Mouse (Mus musculus) bone marrow, adult 2 months (tissue): Measurements from ENCODE around the gene Pgghg. TPM values are rescaled to one million over a fixed set of nuclear protein-coding genes. Genes with fewer than 3 reads are reported as not detected.
A peak's percentile ranks its signal among the peaks of the same experiment; 100 is the strongest.

ENCODE experiments used
- H3K27ac ChIP-seq: fragments of 200-500 bp; 2 replicates; pipeline ENCODE4 v1.5.1; 2012; ENCODE audit warnings: low read depth, mild to moderate bottlenecking, control low read depth, inconsistent platforms, low read length; ENCODE audit not compliant: control insufficient read depth, poor library complexity, insufficient read depth
- H3K4me1 ChIP-seq: fragments of 200-500 bp; 2 replicates; pipeline ENCODE4 v1.6.1; 2011; ENCODE audit warnings: low read length; ENCODE audit not compliant: control insufficient read depth, insufficient read depth
- H3K4me3 ChIP-seq: fragments of 200-500 bp; replicated peaks from 2 replicates; pipeline ENCODE3; 2011; ENCODE audit warnings: mild to moderate bottlenecking, low read depth, low read length, control low read depth; ENCODE audit not compliant: control insufficient read depth
- CTCF ChIP-seq: fragments of 200-500 bp; IDR thresholded peaks from 2 replicates; pipeline ENCODE4 v1.5.1; 2011; ENCODE audit warnings: low read length, control low read depth; ENCODE audit not compliant: control insufficient read depth, insufficient read depth
- POLR2A ChIP-seq: fragments of 200-500 bp; IDR thresholded peaks from 2 replicates; pipeline ENCODE4 v1.6.1; 2011; ENCODE audit warnings: low read depth, mild to moderate bottlenecking, control low read depth, low read length, borderline replicate concordance; ENCODE audit not compliant: control insufficient read depth
- WGBS: fragments of 180-500 bp; shearing (Covaris S2); methylation state at CpG from one replicate; pipeline ENCODE4 v1.1.7; 2018; 5-methylcytosine and 5-hydroxymethylcytosine counted together
- polyA plus RNA-seq: library from polyadenylated mRNA; stranded (reverse); fragments of >200 nt; gene quantifications from 2 replicates; pipeline ENCODE4 v1.2.4, GENCODE M21; 2011; ENCODE audit warnings: low replicate concordance; ENCODE audit not compliant: missing spikeins, insufficient read depth, insufficient read length

Gene Pgghg
- polyA plus RNA-seq, 1 experiment, result 13.3 TPM

DNA sequence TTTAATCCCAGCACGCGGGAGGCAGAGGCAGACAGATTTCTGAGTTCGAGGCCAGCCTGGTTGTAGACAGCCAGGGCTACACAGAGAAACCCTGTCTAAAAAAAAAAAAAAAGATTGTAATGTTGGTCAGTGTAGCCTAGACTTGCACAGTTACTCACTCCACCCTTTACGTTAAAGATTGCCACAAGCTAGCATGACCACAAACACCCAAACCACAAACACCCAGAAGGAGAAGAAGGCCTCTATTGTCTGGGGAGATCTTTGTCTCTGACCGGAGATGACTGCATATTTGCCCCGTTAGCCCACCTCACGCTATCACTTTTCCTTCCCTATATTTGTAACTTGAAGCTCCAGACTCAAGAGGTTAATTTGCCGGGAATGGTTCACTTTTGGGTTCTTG lies 40.5 kb downstream of the Pgghg start:
- Histone ChIP-seq H3K4me3 (no peak overlapping the region), H3K4me1 (peaks cover 6% of the 10 kb centered on the region), H3K27ac (peak overlapping the region; percentile 34)
- TF ChIP-seq CTCF, result no peak
- TF ChIP-seq POLR2A, result no peak
- 16% methylated on average over 8 of the region's 8 CpGs for WGBS

GRCm38 (mm10) chr7:140982971-140983370 lies 41.8 kb downstream of the Pgghg start:
- peaks cover 6% of the 10 kb centered on the region for H3K4me1 ChIP-seq

DNA sequence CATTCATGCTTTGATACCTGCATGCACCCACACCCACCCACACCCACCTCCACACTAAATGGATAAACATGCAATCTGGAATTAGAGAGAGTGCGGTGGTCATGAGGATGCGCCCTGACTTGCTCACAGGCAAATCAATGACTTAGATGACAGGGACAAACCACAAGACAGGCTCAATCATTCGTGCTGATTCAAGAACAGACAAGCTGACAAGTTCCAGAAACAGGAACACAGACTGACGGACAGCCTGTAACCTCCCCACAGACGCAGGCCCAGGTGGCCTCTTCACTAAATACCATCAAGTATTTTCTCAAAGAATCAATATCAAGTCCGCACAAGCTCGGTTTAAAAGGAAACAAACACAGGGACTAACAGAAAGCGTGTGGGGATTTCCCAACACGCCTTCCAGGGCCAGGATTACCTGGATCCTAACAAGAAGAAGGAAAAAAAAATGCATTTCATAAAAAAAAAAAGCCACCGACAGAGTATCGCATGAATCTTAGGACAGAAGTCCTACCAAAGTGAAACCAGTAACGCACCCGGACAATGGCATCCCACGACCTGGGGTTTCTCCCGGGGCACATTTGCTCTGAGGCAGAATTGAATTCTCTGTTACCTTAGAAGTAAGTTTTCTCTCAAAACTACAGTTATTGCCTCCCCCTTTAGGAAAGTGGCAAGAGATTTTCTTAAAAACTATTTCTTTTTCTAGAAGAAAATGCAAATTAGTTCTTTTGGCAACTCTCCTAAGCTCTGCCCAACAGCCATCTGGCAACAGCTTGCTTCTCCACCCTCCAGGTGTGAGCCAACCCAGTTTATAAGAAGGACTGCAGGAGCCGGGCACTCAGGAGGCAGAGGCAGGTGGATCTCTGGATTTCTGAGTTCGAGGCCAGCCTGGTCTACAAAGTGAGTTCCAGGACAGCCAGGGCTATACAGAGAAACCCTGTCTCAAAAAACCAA lies 46.3 kb downstream of the Pgghg start:
- 40% methylated on average over 17 of the region's 17 CpGs for WGBS
- Histone ChIP-seq H3K4me3 (no peak overlapping the region), H3K27ac (no peak overlapping the region), H3K4me1 (peaks cover 7% of the 10 kb centered on the region)
- TF ChIP-seq CTCF (no peak), POLR2A (no peak)

More at GRCm38 (mm10) chr7:140982971-140983370, 41.8 kb downstream of the Pgghg start:
- Histone ChIP-seq H3K4me3 (no peak overlapping the region), H3K27ac (no peak overlapping the region)
- no peak for TF ChIP-seq POLR2A
- TF ChIP-seq CTCF, result no peak
- 65% methylated on average over 7 of the region's 7 CpGs for WGBS

DNA sequence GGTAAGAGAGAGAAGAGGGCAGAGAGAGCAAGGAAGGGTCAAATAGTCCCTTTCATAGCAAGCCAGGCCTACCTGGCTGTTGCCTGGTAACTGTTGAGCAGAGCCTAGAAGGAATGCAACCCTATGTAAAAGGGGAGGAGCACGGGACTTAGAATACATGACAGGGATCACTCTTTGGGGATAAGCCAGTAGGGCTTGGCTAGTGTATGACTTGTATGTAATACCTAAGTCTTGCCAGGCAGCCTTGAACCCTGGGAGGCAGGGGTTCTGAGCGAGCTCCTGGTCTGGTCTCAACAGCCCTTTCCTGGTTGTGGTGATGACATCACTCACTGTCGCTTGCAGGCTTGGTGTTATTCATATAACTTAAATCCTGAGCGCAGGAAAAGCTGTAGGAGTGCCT lies 47.8 kb downstream of the Pgghg start:
- 64% methylated on average over 4 of the region's 4 CpGs for WGBS
- Histone ChIP-seq H3K4me1 (peaks cover 6% of the 10 kb centered on the region), H3K27ac (no peak overlapping the region), H3K4me3 (no peak overlapping the region)
- TF ChIP-seq CTCF (no peak), POLR2A (no peak)

DNA sequence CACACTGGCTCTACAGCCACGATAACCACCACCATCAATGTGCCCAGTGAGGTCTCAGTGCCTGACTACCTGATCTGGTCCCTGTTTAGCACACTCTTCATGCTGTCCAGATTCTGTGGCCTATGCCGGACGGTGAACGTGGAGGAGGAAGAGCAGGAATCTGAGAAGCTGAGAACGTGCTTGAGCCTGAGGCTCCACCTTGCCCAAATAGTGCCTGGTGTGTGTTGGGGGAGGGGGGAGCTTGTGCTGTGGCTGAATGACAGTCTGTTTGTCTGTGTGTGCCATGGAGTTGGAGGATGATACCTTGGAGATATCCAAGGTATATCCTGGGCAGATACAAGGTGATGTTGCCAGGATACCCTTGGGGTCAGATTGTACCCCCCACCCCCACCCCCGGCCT lies 49.0 kb downstream of the Pgghg start:
- Histone ChIP-seq H3K27ac (peak overlapping the region; percentile 53; the same call in 1 of the 2 replicates), H3K4me1 (peaks cover 6% of the 10 kb centered on the region), H3K4me3 (no peak overlapping the region)
- 16% methylated on average over 6 of the region's 6 CpGs for whole genome bisulfite sequencing
- no peak for TF ChIP-seq CTCF
- no peak for TF ChIP-seq POLR2A

GRCm38 (mm10) chr7:140990622-140991021 lies 49.4 kb downstream of the Pgghg start:
- TF ChIP-seq POLR2A (no peak), CTCF (no peak)
- Histone ChIP-seq H3K4me3 (no peak overlapping the region), H3K27ac (peak overlapping the region; percentile 53; the same call in 1 of the 2 replicates), H3K4me1 (peaks cover 6% of the 10 kb centered on the region)
- WGBS, result 12% methylated on average over 5 of the region's 5 CpGs

GRCm38 (mm10) chr7:140991117-140991689 lies 50.0 kb downstream of the Pgghg start:
- peak; percentile 46; the same call in 1 of the 2 replicates for TF ChIP-seq CTCF
- no peak for TF ChIP-seq POLR2A
- H3K27ac ChIP-seq, result peak overlapping the region; percentile 53; the same call in 1 of the 2 replicates
- H3K4me1 ChIP-seq, result peaks cover 6% of the 10 kb centered on the region
- H3K4me3 ChIP-seq, result no peak overlapping the region
- WGBS, result 25% methylated on average over 14 of the region's 14 CpGs

Other genes starting within 250 kb of the Pgghg start
- gene Olfr541, start 244.1 kb upstream of the Pgghg start, polyA plus RNA-seq, result not detected in 2 replicates
- gene Cyp2e1, start 177.7 kb upstream of the Pgghg start, polyA plus RNA-seq, result 3.9 and 21.1 TPM in 2 replicates
- gene Syce1, start 153.5 kb upstream of the Pgghg start, polyA plus RNA-seq, result not detected in 2 replicates
- 0.25 and 0.40 TPM in 2 replicates for gene Zfp941, start 119.2 kb upstream of the Pgghg start, polyA plus RNA-seq
- 3.3 TPM in 1 of 2 replicates, not detected in the other for gene Urah, start 106.4 kb upstream of the Pgghg start, polyA plus RNA-seq
- gene Scgb1c1, start 95.8 kb upstream of the Pgghg start, polyA plus RNA-seq, result not detected in 2 replicates
- not detected in 2 replicates for gene Odf3, start 93.6 kb upstream of the Pgghg start, polyA plus RNA-seq
- gene Gm45785, start 85.1 kb upstream of the Pgghg start, polyA plus RNA-seq, result not detected in 2 replicates
- gene Ric8a, start 84.4 kb upstream of the Pgghg start, polyA plus RNA-seq, result 26.4 and 53.0 TPM in 2 replicates
- 11.7 and 18.1 TPM in 2 replicates for gene Bet1l, start 83.8 kb upstream of the Pgghg start, polyA plus RNA-seq
- 239 and 252 TPM in 2 replicates for gene Psmd13, start 59.4 kb upstream of the Pgghg start, polyA plus RNA-seq
- gene Sirt3, start 59.1 kb upstream of the Pgghg start, polyA plus RNA-seq, result 13.1 and 27.0 TPM in 2 replicates
- gene Cox8b, start 40.9 kb upstream of the Pgghg start, polyA plus RNA-seq, result not detected in 2 replicates
- gene Nlrp6, start 20.5 kb upstream of the Pgghg start, polyA plus RNA-seq, result 1.9 and 3.1 TPM in 2 replicates
- gene Ifitm5, start 8.9 kb downstream of the Pgghg start, polyA plus RNA-seq, result 1.7 TPM in 1 of 2 replicates, not detected in the other
- gene Gm45717, start 14.5 kb downstream of the Pgghg start, polyA plus RNA-seq, result not detected in 2 replicates
- 71.7 and 147 TPM in 2 replicates for gene Ifitm2, start 14.6 kb downstream of the Pgghg start, polyA plus RNA-seq
- 32.8 and 82.9 TPM in 2 replicates for gene Ifitm1, start 25.8 kb downstream of the Pgghg start, polyA plus RNA-seq
- 166 and 209 TPM in 2 replicates for gene Ifitm3, start 69.4 kb downstream of the Pgghg start, polyA plus RNA-seq
- gene Ifitm6, start 76.5 kb downstream of the Pgghg start, polyA plus RNA-seq, result 195 and 524 TPM in 2 replicates
- gene Gm17387, start 87.7 kb downstream of the Pgghg start, polyA plus RNA-seq, result not detected in 2 replicates
- 0.36 and 2.1 TPM in 2 replicates for gene B4galnt4, start 119.7 kb downstream of the Pgghg start, polyA plus RNA-seq
- 5.4 and 15.9 TPM in 2 replicates for gene Pkp3, start 136.8 kb downstream of the Pgghg start, polyA plus RNA-seq
- 10.4 and 19.8 TPM in 2 replicates for gene Sigirr, start 159.2 kb downstream of the Pgghg start, polyA plus RNA-seq
- 2.5 TPM in 1 of 2 replicates, not detected in the other for gene Ano9, start 176.4 kb downstream of the Pgghg start, polyA plus RNA-seq
- gene Ptdss2, start 181.0 kb downstream of the Pgghg start, polyA plus RNA-seq, result 66.7 and 84.6 TPM in 2 replicates
- 17.8 and 27.6 TPM in 2 replicates for gene Rnh1, start 231.5 kb downstream of the Pgghg start, polyA plus RNA-seq